ENCODE assay signal across 25 mouse cellular contexts in the genomic region with DNA sequence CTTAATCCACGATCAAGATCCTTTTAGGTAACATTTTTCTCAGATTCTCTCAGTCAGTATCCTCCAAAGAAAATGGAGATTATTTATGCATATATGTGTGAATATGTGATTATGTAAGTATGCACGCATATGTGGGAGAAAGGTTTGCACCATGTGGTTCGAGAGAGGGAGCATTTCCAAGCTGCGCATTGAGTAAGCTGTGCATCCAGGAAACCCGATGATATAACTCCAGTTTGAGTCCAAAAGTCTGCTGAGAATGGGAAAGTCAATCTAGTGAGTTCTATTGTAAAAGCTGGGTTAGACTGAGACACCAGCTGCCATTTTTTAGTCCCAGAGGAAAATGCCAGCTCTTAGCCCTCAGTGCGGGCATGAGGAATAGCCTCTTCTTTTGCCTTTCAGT.
DNase-seq lines count a peak whose midpoint lies in the region; TF ChIP-seq lines count a peak whose summit lies in the region.
"Had no signal": no experiment of that assay in that cellular context is flagged by ENCODE, and none has a peak within 500 bp of the region (broad histone marks: within the 10 kb centered on the region; RNA-seq: fewer than 3 reads in every experiment).

No protein-coding gene starts in this region.

- H3K27ac ChIP-seq in left cerebral cortex, adult 2 months: peak overlapping the region; percentile 61
- H3K27ac ChIP-seq: embryonic facial prominence, embryonic 12.5 days; hindbrain, postnatal 0 days; intestine, embryonic 15.5 days; kidney, postnatal 0 days; limb, embryonic 13.5 days; lung, embryonic 15.5 days; midbrain, embryonic 10.5 days; neural tube, embryonic 12.5 days had no signal

- peak; percentile 19 to 54 for DNase-seq in frontal cortex, postnatal 36 days (ENCODE audit: low spot score in 2 of 2)
- DNase-seq in frontal cortex, postnatal 25 days (ENCODE audit: low spot score in 2 of 2): no peak
- peak in 1 of 2 experiments; percentile 20 for DNase-seq in left cerebral cortex, adult 2 months (ENCODE audit: extremely low spot score in 1 of 2, low spot score in 2 of 2)
- no peak for DNase-seq in left cerebral cortex, postnatal 4 days
- DNase-seq in brain, adult 2 months (ENCODE audit: low read depth, low spot score): peak; percentile 77
- DNase-seq in right cerebral cortex, postnatal 36 days (ENCODE audit: low spot score in 2 of 2): peak; percentile 31 to 36
- DNase-seq in ovary, postnatal 14 days (ENCODE audit: low spot score): no peak
- DNase-seq: adrenal gland, postnatal 14 days; cerebellum, adult 11-12 months; cerebellum, adult 9-11 months; embryo, embryonic 11 days; gastrocnemius, postnatal 10 days; heart, postnatal 14 days; kidney, adult 8-10 months; kidney, postnatal 4 days; thymus, postnatal 4 days had no signal

- no peak overlapping the region for H3K4me3 ChIP-seq in left cerebral cortex, adult 2 months
- H3K4me3 ChIP-seq: embryonic facial prominence, embryonic 12.5 days; intestine, embryonic 15.5 days; limb, embryonic 13.5 days; lung, embryonic 15.5 days; myocyte; neural tube, embryonic 12.5 days had no signal

- intact Hi-C loops in left cerebral cortex, adult 2 months (cut with DNase I): loop anchor here (2.0 to 5.0 kb wide), 2 partner anchors 115 to 376 kb away; partner anchors contain the start of gene Phlda1
- intact Hi-C loops in left cerebral cortex, postnatal 4 days (cut with DNase I): no loop called here

- no peak for TF ChIP-seq CTCF in left cerebral cortex, adult 2 months (IDR thresholded peaks at IDR 0.05)

Comparison
In these comparisons a context has a peak if more than half of its experiments do, and no peak if none do; other contexts are left out.
1. DNase-seq: peak in frontal cortex, postnatal 36 days (2 of 2), brain, adult 2 months (single experiment) and right cerebral cortex, postnatal 36 days (2 of 2); none in frontal cortex, postnatal 25 days (0 of 2), left cerebral cortex, postnatal 4 days (single experiment) and ovary, postnatal 14 days (single experiment).